ENCODE assay signal across 24 mouse cellular contexts in the genomic region with DNA sequence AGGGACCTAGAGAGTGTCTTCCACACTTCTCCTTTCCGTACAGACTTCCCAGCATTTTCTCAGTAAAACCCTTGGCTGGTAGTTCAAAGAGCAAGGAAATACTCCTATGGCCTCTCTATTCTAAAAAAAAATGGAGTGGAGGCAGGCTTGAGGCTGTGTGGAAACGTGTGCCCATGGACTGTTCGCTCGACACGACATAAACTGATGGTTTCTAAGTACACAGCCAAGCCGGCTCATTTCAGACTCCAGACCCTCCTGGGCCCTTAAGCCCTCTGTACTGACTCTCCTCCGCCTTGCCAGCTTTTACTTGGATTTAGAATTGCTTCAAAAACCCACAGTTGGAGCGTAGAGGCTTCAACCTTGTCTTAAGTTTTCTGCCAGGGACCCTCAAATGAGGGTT.
"Had no signal": no experiment of that assay in that cellular context is flagged by ENCODE, and none has a peak within 500 bp of the region (broad histone marks: within the 10 kb centered on the region; RNA-seq: fewer than 3 reads in every experiment).

No protein-coding gene starts in this region.

- DNase-seq: gastrocnemius, adult 2 months; gastrocnemius, postnatal 10 days; gastrocnemius, postnatal 25 days; heart, adult 2 months; heart, postnatal 14 days; heart, postnatal 36 days; kidney, adult 18-20 months; kidney, adult 8-10 months; kidney, postnatal 25 days; liver; liver, embryonic 13.5 days had no signal

- H3K27me3 ChIP-seq: heart, embryonic 15.5 days; hindbrain, embryonic 12.5 days; hindbrain, embryonic 15.5 days; intestine, embryonic 15.5 days; limb, embryonic 13.5 days; liver, embryonic 13.5 days had no signal

- H3K9ac ChIP-seq: heart, embryonic 13.5 days; heart, embryonic 15.5 days; hindbrain, embryonic 12.5 days; hindbrain, embryonic 15.5 days; intestine, embryonic 15.5 days; limb, embryonic 13.5 days; liver, embryonic 13.5 days had no signal

- H3K9me3 ChIP-seq: heart, embryonic 13.5 days; heart, embryonic 15.5 days; hindbrain, embryonic 10.5 days; hindbrain, embryonic 12.5 days; hindbrain, embryonic 15.5 days; intestine, embryonic 15.5 days; limb, embryonic 13.5 days; liver, embryonic 13.5 days had no signal

- ATAC-seq: inflammation-experienced regulatory T-cells, adult 6 months; intestine, embryonic 15.5 days; intestine, postnatal 0 days had no signal

- H3K4me2 ChIP-seq: heart, embryonic 11.5 days; heart, embryonic 13.5 days; heart, embryonic 15.5 days; hindbrain, embryonic 12.5 days; hindbrain, embryonic 15.5 days; intestine, embryonic 15.5 days; limb, embryonic 13.5 days; liver, embryonic 11.5 days; liver, embryonic 13.5 days had no signal

- H3K4me1 ChIP-seq: heart, embryonic 13.5 days; heart, embryonic 15.5 days; hindbrain, embryonic 10.5 days; hindbrain, embryonic 15.5 days; intestine, embryonic 15.5 days; liver, embryonic 13.5 days had no signal

- H3K4me3 ChIP-seq: gastrocnemius, adult 2 months; heart, adult 2 months; heart, embryonic 13.5 days; heart, embryonic 15.5 days; hindbrain, embryonic 10.5 days; hindbrain, embryonic 12.5 days; hindbrain, embryonic 15.5 days; intestine, embryonic 15.5 days; layer of hippocampus, adult 2 months; left cerebral cortex, adult 2 months; limb, embryonic 13.5 days; liver, embryonic 13.5 days had no signal

- H3K27ac ChIP-seq: gastrocnemius, adult 2 months; heart, adult 2 months; heart, embryonic 13.5 days; heart, embryonic 15.5 days; hindbrain, embryonic 10.5 days; hindbrain, embryonic 12.5 days; hindbrain, embryonic 15.5 days; intestine, embryonic 15.5 days; layer of hippocampus, adult 2 months; left cerebral cortex, adult 2 months; limb, embryonic 13.5 days; liver, embryonic 13.5 days had no signal

- H3K36me3 ChIP-seq: heart, embryonic 15.5 days; hindbrain, embryonic 10.5 days; hindbrain, embryonic 12.5 days; hindbrain, embryonic 15.5 days; intestine, embryonic 15.5 days; liver, embryonic 13.5 days had no signal
